Mouse (Mus musculus) fibroblast of lung, adult 2 months (primary cell): Measurements from ENCODE around the gene Gm428.
"Not testable (repeated sequence)": the region's sequence is repeated elsewhere in the genome, so short reads cannot be mapped to it uniquely, and the experiment has no call there.

Source experiments
- DNase-seq: peaks from one replicate; pipeline ENCODE4 v3.0.0-alpha.2; 2011; ENCODE audit warnings: low read depth

Gm428 gene

DNA sequence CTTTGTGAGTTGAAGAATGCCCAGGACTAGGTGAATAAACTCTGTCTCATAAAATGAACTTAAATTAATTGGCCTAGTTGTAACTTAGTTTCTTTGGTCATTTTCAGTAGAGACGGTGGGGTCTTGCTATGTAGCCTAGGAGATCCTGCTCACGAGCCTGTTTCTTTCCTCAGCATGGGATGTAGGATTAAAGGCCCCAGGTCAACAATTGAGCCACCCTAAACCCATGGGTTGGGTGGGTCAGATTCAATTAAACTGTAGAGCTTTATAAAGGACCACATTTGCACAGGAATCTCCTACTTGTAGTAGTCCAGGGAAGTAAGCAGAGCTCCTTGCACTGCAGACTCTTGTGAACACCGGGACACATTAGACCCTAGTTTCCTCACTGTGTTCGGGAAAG is at the start of gene Gm428:
Gene Gm428, plus strand, starts transcription at position 301 of the 400 bp plus-strand sequence.
- DNase-seq: not testable (repeated sequence)

DNA sequence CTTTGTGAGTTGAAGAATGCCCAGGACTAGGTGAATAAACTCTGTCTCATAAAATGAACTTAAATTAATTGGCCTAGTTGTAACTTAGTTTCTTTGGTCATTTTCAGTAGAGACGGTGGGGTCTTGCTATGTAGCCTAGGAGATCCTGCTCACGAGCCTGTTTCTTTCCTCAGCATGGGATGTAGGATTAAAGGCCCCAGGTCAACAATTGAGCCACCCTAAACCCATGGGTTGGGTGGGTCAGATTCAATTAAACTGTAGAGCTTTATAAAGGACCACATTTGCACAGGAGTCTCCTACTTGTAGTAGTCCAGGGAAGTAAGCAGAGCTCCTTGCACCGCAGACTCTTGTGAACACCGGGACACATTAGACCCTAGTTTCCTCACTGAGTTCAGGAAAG is 45.5 kb upstream of the Gm428 start, which contains the start of gene Gm11236:
Gene Gm11236, plus strand, starts transcription at position 301 of the 400 bp plus-strand sequence.
- not testable (repeated sequence) for DNase-seq

DNA sequence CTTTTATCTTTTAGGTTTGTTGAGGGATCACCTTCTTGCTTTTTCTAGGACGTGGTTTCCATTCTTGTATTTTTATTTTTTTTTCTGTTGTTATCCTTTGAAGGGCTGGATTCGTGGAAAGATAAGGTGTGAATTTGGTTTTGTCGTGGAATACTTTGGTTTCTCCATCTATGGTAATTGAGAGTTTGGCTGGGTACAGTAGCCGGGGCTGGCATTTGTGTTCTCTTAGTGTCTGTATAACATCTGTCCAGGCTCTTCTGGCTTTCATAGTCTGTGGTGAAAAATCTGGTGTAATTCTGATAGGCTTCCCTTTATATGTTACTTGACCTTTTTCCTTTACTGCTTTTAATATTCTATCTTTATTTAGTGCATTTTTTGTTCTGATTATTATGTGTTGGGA is 21.5 kb upstream of the Gm428 start:
- DNase-seq: not testable (repeated sequence)

DNA sequence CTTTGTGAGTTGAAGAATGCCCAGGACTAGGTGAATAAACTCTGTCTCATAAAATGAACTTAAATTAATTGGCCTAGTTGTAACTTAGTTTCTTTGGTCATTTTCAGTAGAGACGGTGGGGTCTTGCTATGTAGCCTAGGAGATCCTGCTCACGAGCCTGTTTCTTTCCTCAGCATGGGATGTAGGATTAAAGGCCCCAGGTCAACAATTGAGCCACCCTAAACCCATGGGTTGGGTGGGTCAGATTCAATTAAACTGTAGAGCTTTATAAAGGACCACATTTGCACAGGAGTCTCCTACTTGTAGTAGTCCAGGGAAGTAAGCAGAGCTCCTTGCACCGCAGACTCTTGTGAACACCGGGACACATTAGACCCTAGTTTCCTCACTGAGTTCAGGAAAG is 15.3 kb upstream of the Gm428 start, which contains the start of gene Gm11239:
Gene Gm11239, plus strand, starts transcription at position 301 of the 400 bp plus-strand sequence.
- DNase-seq: not testable (repeated sequence)

DNA sequence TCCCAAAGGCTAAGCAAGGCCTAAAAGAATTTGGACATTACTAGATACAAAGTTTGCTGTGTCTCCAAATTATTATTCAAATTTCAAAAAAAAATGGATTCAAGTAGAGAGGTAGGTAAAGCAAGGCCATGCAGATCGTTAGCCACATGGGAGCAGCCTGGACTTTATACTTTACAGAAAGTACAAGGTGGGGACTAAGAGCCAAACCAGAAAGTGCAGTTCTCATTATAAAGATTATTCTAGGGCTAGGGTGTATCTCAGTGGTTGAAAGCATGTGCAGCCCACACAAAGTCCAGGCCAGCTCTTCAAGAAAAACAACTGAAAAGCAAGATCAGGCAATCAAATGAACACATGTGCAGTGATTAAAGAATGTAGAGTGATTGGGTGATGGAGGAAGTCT is 35.4 kb downstream of the Gm428 start:
- no peak for DNase-seq

DNA sequence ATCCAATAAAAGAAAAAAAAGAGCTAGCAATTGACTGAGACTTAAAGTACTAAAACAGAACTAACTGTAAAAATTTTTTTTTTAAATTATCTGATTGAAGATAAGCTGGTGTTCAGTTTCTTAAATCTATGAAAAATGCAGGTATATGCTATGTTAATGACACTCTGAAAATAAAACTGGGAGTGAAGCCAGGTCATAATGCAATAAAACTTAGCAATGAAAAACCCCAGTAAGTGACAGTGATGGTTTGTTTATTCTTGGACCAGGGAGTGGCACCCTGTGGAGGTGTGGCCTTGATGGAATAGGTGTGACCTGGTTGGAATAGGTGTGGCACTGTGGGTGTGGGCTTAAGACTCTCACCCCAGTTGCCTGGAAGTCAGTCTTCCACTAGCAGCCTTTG is 36.5 kb downstream of the Gm428 start:
- no peak for DNase-seq
